Mouse (Mus musculus): ENCODE measurements around the gene Isy1. TPM values are rescaled to one million over a fixed set of nuclear protein-coding genes. Genes with fewer than 3 reads are reported as not detected.
A peak's percentile ranks its signal among the peaks of the same experiment; 100 is the strongest.

Gene Isy1
- total and polyA plus RNA-seq, 2 experiments: 5.6 to 18.6 TPM

DNA sequence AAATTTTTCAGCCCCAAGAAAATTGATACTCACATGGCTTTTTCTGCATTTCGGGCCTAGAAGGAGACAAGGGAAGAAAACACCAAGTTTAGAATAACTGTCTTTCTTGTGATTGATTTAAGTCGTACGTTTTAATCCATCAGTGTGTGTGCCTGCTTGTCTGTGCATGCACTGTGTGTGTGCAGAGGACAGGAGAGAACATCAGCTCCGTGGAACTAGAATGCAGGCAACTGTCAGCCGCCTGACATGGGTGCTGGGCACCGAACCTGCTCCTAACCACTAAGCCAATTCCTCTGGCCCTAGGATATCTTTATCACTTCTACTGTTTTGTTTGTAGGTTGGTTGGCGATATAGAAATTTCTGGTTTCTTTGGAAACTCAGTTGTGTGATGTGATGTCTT lies 2.9 kb downstream of the Isy1 start, which contains the start of gene Gm45140:
Gm45140 (minus strand) TSS at position 101 of the 400 bp plus-strand sequence.
- H3K4me1 ChIP-seq (ENCODE audit: control insufficient read depth, insufficient read depth, low read length): peaks cover 7% of the 10 kb centered on the region; the same call in 1 of the 2 replicates
- H3K27ac ChIP-seq (replicated peaks; ENCODE audit: insufficient read depth, low read depth, low read length): no peak within 1 kb of the TSS
- H3K9ac ChIP-seq (ENCODE audit: low read depth, low read length): no peak within 1 kb of the TSS
- H3K27me3 ChIP-seq (ENCODE audit: control insufficient read depth, insufficient read depth, low read length): no peaks in the 10 kb centered on the region
- H3K4me3 ChIP-seq (ENCODE audit: insufficient read depth, low read depth, low read length): no peak within 1 kb of the TSS
- H3K36me3 ChIP-seq (ENCODE audit: control insufficient read depth, insufficient read depth, low read length): peaks cover 14% of the 10 kb centered on the region
- WGBS: 96% methylated on average over 7 of the region's 7 CpGs
- no peaks in the 10 kb centered on the region for H3K79me2 ChIP-seq (ENCODE audit: control insufficient read depth, insufficient read depth, low read length)
- TF ChIP-seq CTCF (IDR thresholded peaks at IDR 0.05; ENCODE audit: low read depth, low read length): no peak
- no peak for TF ChIP-seq POLR2A (IDR thresholded peaks at IDR 0.05; ENCODE audit: extremely low read depth, insufficient read depth, low read length)
- no peak for DNase-seq (ENCODE audit: extremely low read depth, low read depth, low spot score)

GRCm38 (mm10) chr6:87820366-87820765 lies 18.2 kb downstream of the Isy1 start:
- no peaks in the 10 kb centered on the region for H3K27me3 ChIP-seq (ENCODE audit: control insufficient read depth, insufficient read depth, low read length)
- H3K4me3 ChIP-seq (ENCODE audit: insufficient read depth, low read depth, low read length): no peak overlapping the region
- no peak for DNase-seq (ENCODE audit: extremely low read depth, low read depth, low spot score)
- no peak overlapping the region for H3K9ac ChIP-seq (ENCODE audit: low read depth, low read length)
- H3K4me1 ChIP-seq (ENCODE audit: control insufficient read depth, insufficient read depth, low read length): no peaks in the 10 kb centered on the region
- no peak for TF ChIP-seq POLR2A (IDR thresholded peaks at IDR 0.05; ENCODE audit: extremely low read depth, insufficient read depth, low read length)
- no peak for TF ChIP-seq CTCF (IDR thresholded peaks at IDR 0.05; ENCODE audit: low read depth, low read length)
- 92% methylated on average over 2 of the region's 2 CpGs for WGBS
- H3K27ac ChIP-seq (replicated peaks; ENCODE audit: insufficient read depth, low read depth, low read length): no peak overlapping the region
- H3K36me3 ChIP-seq (ENCODE audit: control insufficient read depth, insufficient read depth, low read length): peaks cover 38% of the 10 kb centered on the region
- no peaks in the 10 kb centered on the region for H3K79me2 ChIP-seq (ENCODE audit: control insufficient read depth, insufficient read depth, low read length)

- H3K9ac ChIP-seq (ENCODE audit: low read depth, low read length): no peak overlapping the region
- H3K79me2 ChIP-seq (ENCODE audit: control insufficient read depth, insufficient read depth, low read length): 0 out of 2 replicates have a peak, but pooled peaks cover 2% of the 10 kb centered on the region
- no peak for DNase-seq (ENCODE audit: extremely low read depth, low read depth, low spot score)
- H3K4me1 ChIP-seq (ENCODE audit: control insufficient read depth, insufficient read depth, low read length): peaks cover 2% of the 10 kb centered on the region; the same call in 1 of the 2 replicates
- no peak overlapping the region for H3K4me3 ChIP-seq (ENCODE audit: insufficient read depth, low read depth, low read length)
- H3K36me3 ChIP-seq (ENCODE audit: control insufficient read depth, insufficient read depth, low read length): peaks cover 6% of the 10 kb centered on the region; the same call in 1 of the 2 replicates
- TF ChIP-seq CTCF (IDR thresholded peaks at IDR 0.05; ENCODE audit: low read depth, low read length) (no peak), POLR2A (IDR thresholded peaks at IDR 0.05; ENCODE audit: extremely low read depth, insufficient read depth, low read length) (no peak)
- WGBS: 93% methylated on average over 5 of the region's 5 CpGs
- no peak overlapping the region for H3K27ac ChIP-seq (replicated peaks; ENCODE audit: insufficient read depth, low read depth, low read length)
- no peaks in the 10 kb centered on the region for H3K27me3 ChIP-seq (ENCODE audit: control insufficient read depth, insufficient read depth, low read length)
Observed at GRCm38 (mm10) chr6:87814486-87814885, 24.1 kb downstream of the Isy1 start.

GRCm38 (mm10) chr6:87812656-87813055 lies 25.9 kb downstream of the Isy1 start:
- H3K4me3 ChIP-seq (ENCODE audit: insufficient read depth, low read depth, low read length): no peak overlapping the region
- peaks cover 2% of the 10 kb centered on the region; the same call in 1 of the 2 replicates for H3K36me3 ChIP-seq (ENCODE audit: control insufficient read depth, insufficient read depth, low read length)
- no peak for TF ChIP-seq CTCF (IDR thresholded peaks at IDR 0.05; ENCODE audit: low read depth, low read length)
- TF ChIP-seq POLR2A (IDR thresholded peaks at IDR 0.05; ENCODE audit: extremely low read depth, insufficient read depth, low read length): no peak
- peaks cover 6% of the 10 kb centered on the region for H3K4me1 ChIP-seq (ENCODE audit: control insufficient read depth, insufficient read depth, low read length)
- WGBS: 97% methylated on average over 1 of the region's 1 CpGs
- H3K9ac ChIP-seq (ENCODE audit: low read depth, low read length): no peak overlapping the region
- DNase-seq (ENCODE audit: extremely low read depth, low read depth, low spot score): no peak
- no peaks in the 10 kb centered on the region for H3K27me3 ChIP-seq (ENCODE audit: control insufficient read depth, insufficient read depth, low read length)
- H3K79me2 ChIP-seq (ENCODE audit: control insufficient read depth, insufficient read depth, low read length): peaks cover 7% of the 10 kb centered on the region; the same call in 1 of the 2 replicates
- no peak overlapping the region for H3K27ac ChIP-seq (replicated peaks; ENCODE audit: insufficient read depth, low read depth, low read length)

- Histone ChIP-seq H3K27me3 (ENCODE audit: control insufficient read depth, insufficient read depth, low read length) (no peaks in the 10 kb centered on the region), H3K79me2 (ENCODE audit: control insufficient read depth, insufficient read depth, low read length) (peaks cover 12% of the 10 kb centered on the region; the same call in 1 of the 2 replicates), H3K4me3 (ENCODE audit: insufficient read depth, low read depth, low read length) (peak within 1 kb of the TSS; percentile 85), H3K27ac (replicated peaks; ENCODE audit: insufficient read depth, low read depth, low read length) (peak within 1 kb of the TSS; percentile 97), H3K36me3 (ENCODE audit: control insufficient read depth, insufficient read depth, low read length) (no peaks in the 10 kb centered on the region; the same call in 1 of the 2 replicates), H3K9ac (ENCODE audit: low read depth, low read length) (peak within 1 kb of the TSS; percentile 93), H3K4me1 (ENCODE audit: control insufficient read depth, insufficient read depth, low read length) (peaks cover 13% of the 10 kb centered on the region)
- TF ChIP-seq CTCF (IDR thresholded peaks at IDR 0.05; ENCODE audit: low read depth, low read length) (0 out of 2 replicates have a peak, but pooled peaks have one; percentile 9), POLR2A (IDR thresholded peaks at IDR 0.05; ENCODE audit: extremely low read depth, insufficient read depth, low read length) (peak; percentile 95)
- DNase-seq (ENCODE audit: extremely low read depth, low read depth, low spot score): peak; percentile 72
- WGBS: under 1% methylated on average over 54 of the region's 56 CpGs
Observed at GRCm38 (mm10) chr6:87811675-87812338, 26.8 kb downstream of the Isy1 start, which contains the start of gene Rab43. Gene Rab43 (minus strand): TSS chr6:87812164.

Data from liver, adult 2 months (tissue).